Mouse (Mus musculus) liver, postnatal 0 days (tissue): ENCODE measurements around the gene Pik3cd. TPM values are rescaled to one million over a fixed set of nuclear protein-coding genes. Genes with fewer than 3 reads are reported as not detected.
A peak's percentile ranks its signal among the peaks of the same experiment; 100 is the strongest.

Experiments
- ATAC-seq: fragments of 200-750 bp; cut with Nextera tagmentation; 2 replicates; pipeline ENCODE4 v1.8.0; 2017; ENCODE audit warnings: mild to moderate bottlenecking, moderate library complexity
- DNase-seq: peaks from one replicate; pipeline ENCODE4 v3.0.0-alpha.2; 2016
- H3K27ac ChIP-seq: fragments of 300-500 bp; sonication (generic); 2 replicates; pipeline ENCODE4 v1.5.1; 2014; ENCODE audit warnings: antibody characterized with exemption, moderate library complexity, mild to moderate bottlenecking, low read depth
- H3K27me3 ChIP-seq: fragments of 300-500 bp; sonication (generic); 2 replicates; pipeline ENCODE4 v1.6.1; 2014; ENCODE audit warnings: low read length, control low read depth, mixed read lengths; ENCODE audit not compliant: insufficient read depth
- H3K36me3 ChIP-seq: fragments of 300-500 bp; sonication (generic); replicated peaks from 2 replicates; pipeline ENCODE4 v1.6.1; 2014; ENCODE audit warnings: mild to moderate bottlenecking, control low read depth, low read length, moderate library complexity, mixed read lengths; ENCODE audit not compliant: insufficient read depth
- H3K4me1 ChIP-seq: fragments of 300-500 bp; sonication (generic); 2 replicates; pipeline ENCODE4 v1.6.1; 2014; ENCODE audit warnings: antibody characterized with exemption, mild to moderate bottlenecking, control low read depth; ENCODE audit not compliant: insufficient read depth
- H3K4me2 ChIP-seq: fragments of 300-500 bp; sonication (generic); 2 replicates; pipeline ENCODE4 v1.6.1; 2014; ENCODE audit warnings: low read depth, mild to moderate bottlenecking, low read length, moderate library complexity, mixed read lengths
- H3K4me3 ChIP-seq: fragments of 300-500 bp; sonication (generic); 2 replicates; pipeline ENCODE4 v1.5.1; 2014; ENCODE audit warnings: low read depth, low read length
- H3K9ac ChIP-seq: fragments of 300-500 bp; sonication (generic); replicated peaks from 2 replicates; pipeline ENCODE4 v1.6.1; 2014; ENCODE audit warnings: mild to moderate bottlenecking, moderate library complexity
- H3K9me3 ChIP-seq: fragments of 300-500 bp; sonication (generic); 2 replicates; pipeline ENCODE4 v1.6.1; 2016; ENCODE audit warnings: mild to moderate bottlenecking, control low read depth, low read length, mixed read lengths
- CTCF ChIP-seq: sonication (generic); IDR thresholded peaks from 2 replicates; pipeline ENCODE4 v1.5.1; 2016; ENCODE audit warnings: antibody characterized with exemption, low read depth
- EP300 ChIP-seq: IDR thresholded peaks from 2 replicates; pipeline ENCODE4 v1.6.1; 2016; ENCODE audit warnings: antibody characterized with exemption, low read depth, mild to moderate bottlenecking
- WGBS: fragments of 180-500 bp; shearing (Covaris S2); extraction: QIAGEN DNeasy Blood & Tissue Kit; methylation state at CpG from one replicate; pipeline ENCODE4 v1.1.7; 2014; ENCODE audit not compliant: insufficient replicate concordance; 5-methylcytosine and 5-hydroxymethylcytosine counted together
- polyA plus RNA-seq: library from polyadenylated mRNA; unstranded; fragments of >200 nt; fragmentation: Nextera tagmentation; extraction: Ambion mirVana; gene quantifications from 2 replicates; pipeline ENCODE4 v1.2.1, GENCODE M21; 2015

The Pik3cd gene
- polyA plus RNA-seq, 1 experiment from 2014 or later = 7.8 TPM

- Histone ChIP-seq H3K36me3 (peaks cover 48% of the 10 kb centered on the region), H3K4me3 (no peak overlapping the region), H3K4me2 (no peak overlapping the region), H3K4me1 (no peaks in the 10 kb centered on the region), H3K27me3 (no peaks in the 10 kb centered on the region), H3K9me3 (no peaks in the 10 kb centered on the region), H3K27ac (no peak overlapping the region), H3K9ac (no peak overlapping the region)
- ATAC-seq (no peak), DNase-seq (no peak)
- TF ChIP-seq EP300 = no peak
- no peak for TF ChIP-seq CTCF
- 72% methylated on average over 8 of the region's 8 CpGs for WGBS
Observed at GRCm38 (mm10) chr4:149721163-149721562, 18.8 kb upstream of the Pik3cd start.

- no peak overlapping the region for H3K4me3 ChIP-seq
- no peak overlapping the region for H3K4me2 ChIP-seq
- 72% methylated on average over 6 of the region's 6 CpGs for WGBS
- H3K27me3 ChIP-seq = no peaks in the 10 kb centered on the region
- TF ChIP-seq EP300 (no peak), CTCF (peak; percentile 67)
- ATAC-seq (no peak), DNase-seq (peak; percentile 56)
- no peaks in the 10 kb centered on the region for H3K9me3 ChIP-seq
- H3K9ac ChIP-seq = no peak overlapping the region
- H3K27ac ChIP-seq = no peak overlapping the region
- peaks cover 40% of the 10 kb centered on the region for H3K36me3 ChIP-seq
- H3K4me1 ChIP-seq = no peaks in the 10 kb centered on the region
Observed at GRCm38 (mm10) chr4:149719686-149720085, 17.3 kb upstream of the Pik3cd start.

DNA sequence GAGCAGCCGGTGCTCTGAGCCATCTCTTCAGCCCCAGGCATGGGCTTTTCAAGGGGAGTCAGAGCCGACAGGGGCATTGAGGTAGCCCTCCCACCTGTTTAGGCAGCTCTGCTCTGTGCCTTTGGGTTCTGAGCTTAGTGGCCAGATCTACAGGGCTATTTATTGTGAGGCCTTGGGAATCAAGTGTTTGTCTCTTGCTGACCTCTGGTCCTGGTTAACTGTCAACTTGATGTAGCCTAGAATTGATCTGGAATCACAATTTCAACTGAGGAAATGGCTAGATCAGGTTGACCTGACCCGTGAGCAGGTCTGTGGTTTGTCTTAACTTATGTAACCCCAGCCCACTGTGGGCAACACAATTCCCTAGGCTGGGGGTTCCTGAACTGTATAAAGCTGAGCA, 12.2 kb upstream of the Pik3cd start:
- Histone ChIP-seq H3K4me3 (no peak overlapping the region), H3K36me3 (peaks cover 25% of the 10 kb centered on the region), H3K4me1 (no peaks in the 10 kb centered on the region), H3K9ac (no peak overlapping the region), H3K27me3 (no peaks in the 10 kb centered on the region), H3K27ac (no peak overlapping the region), H3K9me3 (no peaks in the 10 kb centered on the region), H3K4me2 (no peak overlapping the region)
- TF ChIP-seq EP300 = no peak
- no peak for TF ChIP-seq CTCF
- no peak for DNase-seq
- WGBS = 61% methylated on average over 3 of the region's 3 CpGs
- no peak for ATAC-seq

- Histone ChIP-seq H3K27ac (no peak overlapping the region), H3K27me3 (no peaks in the 10 kb centered on the region), H3K4me2 (no peak overlapping the region), H3K4me3 (no peak overlapping the region), H3K36me3 (peaks cover 8% of the 10 kb centered on the region), H3K4me1 (no peaks in the 10 kb centered on the region), H3K9ac (no peak overlapping the region), H3K9me3 (no peaks in the 10 kb centered on the region)
- 29% methylated on average over 7 of the region's 7 CpGs for WGBS
- TF ChIP-seq EP300 = no peak
- TF ChIP-seq CTCF = peak; percentile 78
- DNase-seq (peak; percentile 69), ATAC-seq (peak; percentile 57)
Observed at GRCm38 (mm10) chr4:149711955-149712354, 9.6 kb upstream of the Pik3cd start.

DNA sequence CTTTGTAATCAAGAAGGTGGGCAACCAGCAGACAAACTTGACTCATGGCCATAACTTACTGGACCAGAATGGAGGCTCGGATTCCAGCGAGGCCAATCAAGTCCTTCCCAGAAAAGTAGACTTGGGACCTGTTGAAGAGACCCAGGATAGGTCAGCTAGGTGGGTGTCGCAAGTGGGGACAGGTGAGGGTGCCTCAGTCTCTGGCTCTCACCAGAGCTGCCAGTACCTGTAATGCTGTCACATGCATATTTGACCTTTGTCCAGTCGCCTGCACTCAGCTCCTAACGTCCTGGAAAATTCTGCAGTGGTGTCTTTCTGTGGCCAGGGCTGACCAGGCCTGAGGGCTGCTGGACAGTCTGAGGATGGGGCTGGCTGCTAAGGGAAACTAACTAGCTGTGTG, 9.1 kb upstream of the Pik3cd start:
- H3K27ac ChIP-seq = no peak overlapping the region
- peak; percentile 72 for ATAC-seq
- H3K4me1 ChIP-seq = no peaks in the 10 kb centered on the region

DNA sequence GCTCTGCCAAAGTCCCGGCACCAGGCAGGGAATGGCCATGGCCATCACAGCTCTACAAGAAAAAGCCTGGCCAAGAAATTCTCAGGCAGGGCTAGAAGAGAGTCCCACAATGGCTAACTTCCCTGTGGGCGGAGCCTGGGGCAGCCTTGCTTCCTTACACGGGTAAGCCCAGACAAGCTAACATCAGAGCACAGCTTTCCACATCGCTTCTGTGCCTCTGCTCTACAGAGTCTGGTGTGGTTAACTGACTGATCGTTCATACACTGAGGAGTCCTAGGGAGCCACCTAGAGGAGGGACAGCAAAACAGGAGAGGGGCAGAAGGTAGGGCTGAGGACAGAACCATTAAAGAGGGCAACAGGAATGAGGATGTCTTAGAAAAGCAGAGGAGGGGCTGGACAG, 8.1 kb upstream of the Pik3cd start:
- Histone ChIP-seq H3K4me1 (no peaks in the 10 kb centered on the region), H3K4me2 (no peak overlapping the region), H3K27me3 (no peaks in the 10 kb centered on the region), H3K4me3 (no peak overlapping the region), H3K27ac (no peak overlapping the region), H3K9me3 (no peaks in the 10 kb centered on the region), H3K9ac (no peak overlapping the region), H3K36me3 (no peaks in the 10 kb centered on the region)
- TF ChIP-seq CTCF (peak; percentile 92), EP300 (no peak)
- ATAC-seq = peak; percentile 74
- peak; percentile 69 for DNase-seq
- whole genome bisulfite sequencing = 13% methylated on average over 5 of the region's 5 CpGs

More for the DNA sequence above, 9.1 kb upstream of the Pik3cd start:
- 73% methylated on average over 5 of the region's 5 CpGs for WGBS
- Histone ChIP-seq H3K36me3 (peaks cover 3% of the 10 kb centered on the region; the same call in 1 of the 2 replicates), H3K9ac (no peak overlapping the region), H3K9me3 (no peaks in the 10 kb centered on the region), H3K4me2 (no peak overlapping the region), H3K27me3 (no peaks in the 10 kb centered on the region), H3K4me3 (no peak overlapping the region)
- no peak for TF ChIP-seq CTCF
- DNase-seq = no peak

- Histone ChIP-seq H3K27ac (no peak overlapping the region; the same call in 1 of the 2 replicates), H3K4me3 (no peak overlapping the region), H3K27me3 (no peaks in the 10 kb centered on the region), H3K36me3 (no peaks in the 10 kb centered on the region), H3K4me1 (peaks cover 11% of the 10 kb centered on the region; the same call in 1 of the 2 replicates), H3K4me2 (no peak overlapping the region), H3K9ac (no peak overlapping the region), H3K9me3 (no peaks in the 10 kb centered on the region)
- DNase-seq (no peak), ATAC-seq (no peak)
- 62% methylated on average over 8 of the region's 8 CpGs for WGBS
- TF ChIP-seq CTCF = no peak
- no peak for TF ChIP-seq EP300
Observed at GRCm38 (mm10) chr4:149705941-149706340, 3.6 kb upstream of the Pik3cd start.
